Mouse (Mus musculus) testis, adult 10 weeks (tissue): ENCODE measurements around the gene Sspn. TPM values are rescaled to one million over a fixed set of nuclear protein-coding genes. Genes with fewer than 3 reads are reported as not detected.

Experiments used
- polyA plus RNA-seq: library from polyadenylated mRNA; stranded (reverse); fragments of 350-450 nt; fragmentation: Illumina TruSeq; extraction: RNeasy Lipid Tissue Mini Kit (QIAGEN cat#74804); gene quantifications from one replicate; pipeline ENCODE4 v1.2.3, GENCODE M21; 2014; ENCODE audit warnings: low read depth, low replicate concordance

Gene Sspn
- polyA plus RNA-seq, result 4.7 TPM

GRCm38 (mm10) chr6:145931341-145931740, at the start of gene Sspn:
TSS of gene Sspn (plus strand) at chr6:145931641.

Other genes starting within 250 kb of the Sspn start
- 1.7 TPM for gene Rassf8, start 184.9 kb upstream of the Sspn start, polyA plus RNA-seq
- gene Bhlhe41, start 66.1 kb upstream of the Sspn start, polyA plus RNA-seq, result 3.9 TPM